Mouse (Mus musculus) T-cell, adult 2 months (primary cell): ENCODE results near the gene Mapk10.
"Not testable (repeated sequence)": the region's sequence is repeated elsewhere in the genome, so short reads cannot be mapped to it uniquely, and the experiment has no call there.

ENCODE experiments used
- DNase-seq: peaks from one replicate; pipeline ENCODE4 v3.0.0; 2022; ENCODE audit warnings: low spot score

The Mapk10 gene

DNA sequence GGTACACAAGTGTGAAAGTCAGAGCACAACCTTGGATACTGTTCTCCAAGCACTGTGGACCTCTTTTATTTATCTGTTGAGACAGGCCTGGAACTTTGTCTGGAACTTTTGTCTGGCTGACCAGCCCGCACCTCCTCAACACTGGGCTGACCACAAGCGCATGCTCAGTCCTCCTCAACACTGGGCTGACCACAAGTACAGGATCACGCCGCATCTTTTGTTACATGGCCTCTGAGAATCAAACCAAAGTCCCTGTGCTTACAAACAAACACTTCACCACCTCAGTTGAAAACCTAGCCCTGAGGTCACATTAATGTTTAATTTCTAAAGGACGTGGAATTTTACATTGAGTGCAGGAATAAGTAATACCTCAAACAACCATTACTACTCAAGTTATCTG is 246.7 kb downstream of the Mapk10 start:
- DNase-seq, result no peak

DNA sequence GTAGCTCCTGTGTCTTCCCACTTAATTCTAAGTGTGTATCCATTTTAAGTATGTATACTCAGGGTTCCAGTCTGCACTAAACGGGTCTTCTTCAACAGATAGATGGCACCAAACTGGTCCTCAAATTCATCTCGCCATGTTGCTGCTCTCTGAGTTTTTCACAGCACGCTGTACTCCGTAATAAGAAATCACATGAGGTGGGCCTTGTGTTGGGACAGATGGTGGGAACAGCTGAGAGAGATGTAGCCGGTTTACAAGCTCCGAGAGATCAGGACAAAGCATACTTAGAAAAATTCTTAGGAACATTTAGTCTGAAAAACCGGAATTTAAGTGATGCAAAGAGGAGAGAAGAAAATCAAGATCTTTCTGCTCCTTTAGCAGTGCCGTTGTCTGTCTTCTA is 257.7 kb downstream of the Mapk10 start:
- DNase-seq, result no peak

DNA sequence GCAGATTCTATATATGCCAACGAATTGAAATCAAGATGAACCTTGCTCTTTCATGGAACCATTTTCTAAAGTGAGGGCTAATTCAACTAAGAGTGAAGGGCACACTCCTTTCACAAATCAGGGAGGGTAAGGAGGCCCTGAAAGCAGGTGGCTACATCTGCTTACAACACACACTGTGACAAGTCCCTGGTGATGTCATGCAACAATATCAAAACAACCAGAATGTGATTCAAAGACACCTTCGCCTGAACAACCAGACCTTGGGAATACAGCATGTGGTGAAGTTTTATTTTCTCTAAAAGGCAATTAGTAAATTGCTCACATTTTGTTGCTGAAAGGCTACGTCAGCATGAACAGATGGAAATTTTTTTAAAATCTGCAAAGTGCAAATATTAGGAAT is 258.2 kb downstream of the Mapk10 start:
- DNase-seq, result no peak

DNA sequence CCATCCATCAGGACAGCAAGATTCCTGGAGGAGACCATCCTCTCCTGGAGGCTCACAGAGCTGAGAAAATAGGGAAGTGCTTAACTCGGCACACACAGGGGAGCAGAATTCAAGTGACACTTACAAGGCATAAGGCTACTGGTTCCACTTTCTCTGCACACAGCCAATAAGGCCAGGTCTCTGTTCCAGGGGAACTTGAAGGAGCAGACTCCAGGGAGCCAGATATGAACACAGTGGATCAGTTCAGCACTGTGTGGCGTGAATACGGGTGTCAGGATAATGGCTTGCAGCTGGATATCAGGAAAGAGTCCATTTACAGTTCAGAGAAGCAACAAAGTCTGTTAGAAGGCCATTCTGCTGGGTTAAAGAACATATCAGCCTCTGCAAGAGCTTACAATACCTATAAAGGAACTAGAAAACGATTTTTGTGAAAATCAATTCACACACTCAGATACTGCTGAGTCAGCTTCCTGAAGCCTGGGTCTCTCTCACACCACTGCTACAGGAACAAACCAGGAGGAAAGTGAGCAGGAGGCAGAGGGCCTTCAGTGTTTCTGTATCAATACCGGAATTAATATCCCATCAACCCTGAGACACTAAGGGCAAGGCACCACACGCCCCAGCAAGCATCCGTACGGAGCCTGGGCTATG is 263.9 kb downstream of the Mapk10 start:
- no peak for DNase-seq

DNA sequence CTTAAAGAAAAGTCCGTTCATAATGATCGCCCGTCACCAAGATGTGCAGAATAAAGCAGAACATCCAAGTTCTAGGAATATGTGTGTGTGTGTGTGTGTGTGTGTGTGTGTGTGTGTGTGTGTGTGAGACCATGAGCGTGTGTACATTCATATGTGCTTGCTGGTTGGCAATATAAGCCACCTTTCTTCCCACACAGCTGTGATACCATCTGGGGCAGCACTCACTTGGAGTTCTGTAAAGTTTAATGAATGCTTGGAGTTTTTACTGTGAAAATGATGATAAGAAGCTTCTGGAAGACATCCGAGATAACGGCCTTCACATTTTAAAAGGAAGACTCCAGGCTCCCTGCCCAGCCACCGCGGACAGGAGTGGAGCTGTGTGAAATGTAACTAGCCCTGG is 264.5 kb downstream of the Mapk10 start:
- no peak for DNase-seq

DNA sequence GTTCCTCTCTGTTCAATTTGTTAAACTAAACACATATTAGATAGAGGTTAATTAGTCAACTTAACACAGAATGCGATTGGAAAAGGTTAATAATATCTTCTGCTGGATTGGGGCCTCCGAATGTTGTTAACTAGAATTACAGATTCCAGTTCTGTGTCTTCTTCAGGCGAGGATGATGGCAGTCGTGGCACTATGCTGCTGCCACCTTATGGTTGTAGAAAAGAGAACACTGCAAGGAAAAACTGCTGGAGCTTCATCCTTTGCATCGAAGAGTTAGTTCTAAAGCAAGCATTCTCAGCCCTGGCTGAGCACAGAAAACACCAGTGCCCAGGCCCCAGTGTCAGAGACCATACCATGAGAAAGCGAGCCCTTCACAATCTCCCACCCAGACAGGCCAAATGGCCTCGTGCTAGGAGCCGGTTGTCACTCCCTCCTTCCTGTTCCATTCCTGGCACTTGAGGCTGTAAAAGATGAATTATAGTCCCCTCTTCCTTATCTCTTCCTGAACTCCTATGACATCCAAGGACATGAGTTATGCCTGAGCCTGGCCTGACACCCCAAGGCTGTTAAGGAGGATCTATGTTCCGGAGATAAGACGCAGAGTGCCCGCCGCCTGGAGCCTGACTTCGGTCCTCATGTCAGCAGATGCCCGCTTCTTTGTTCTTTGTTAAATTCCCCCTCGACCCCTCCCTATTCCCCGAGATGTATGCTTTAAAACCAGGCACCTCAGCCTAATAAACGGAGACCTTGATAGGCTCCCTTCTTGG is 267.1 kb downstream of the Mapk10 start:
- DNase-seq, result not testable (repeated sequence)

DNA sequence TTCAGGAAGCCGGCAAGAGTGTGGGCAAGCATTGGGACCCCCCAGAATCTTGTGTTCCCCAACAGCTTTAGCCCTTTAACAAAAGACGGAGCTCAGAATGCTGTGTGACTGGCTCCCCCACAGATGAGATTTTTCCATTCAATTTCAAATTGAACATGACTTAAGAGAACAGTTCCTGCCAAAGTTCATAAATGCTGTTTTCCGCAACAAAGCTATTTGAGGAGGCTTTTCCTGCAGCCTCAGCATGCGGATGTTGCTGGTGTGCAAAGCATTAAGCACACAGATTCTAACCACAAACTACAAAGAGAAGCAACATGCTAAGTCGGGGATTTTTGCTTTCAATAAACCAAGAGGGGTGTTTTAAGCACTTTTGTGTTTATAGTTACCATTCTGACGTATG is 281.0 kb downstream of the Mapk10 start:
- no peak for DNase-seq

DNA sequence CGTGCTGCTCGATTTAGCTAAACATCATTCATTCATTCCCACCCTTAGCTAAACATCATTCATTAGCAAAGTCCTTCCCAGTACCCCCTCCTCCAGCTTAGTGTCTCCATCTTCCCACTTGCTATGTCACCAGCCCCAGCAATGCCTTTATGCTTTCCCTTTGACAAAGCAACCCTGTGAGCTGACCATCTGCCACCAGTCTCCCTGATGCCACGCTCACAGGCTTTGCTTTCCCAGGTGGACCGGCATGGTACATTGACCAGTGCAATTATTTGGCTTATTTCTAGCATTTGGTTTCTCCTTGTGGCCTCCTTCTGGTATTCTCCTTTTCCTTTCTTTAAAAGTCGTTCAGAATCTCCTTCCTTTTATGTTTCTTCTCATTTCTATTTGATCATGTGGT is 284.3 kb downstream of the Mapk10 start:
- DNase-seq, result no peak

DNA sequence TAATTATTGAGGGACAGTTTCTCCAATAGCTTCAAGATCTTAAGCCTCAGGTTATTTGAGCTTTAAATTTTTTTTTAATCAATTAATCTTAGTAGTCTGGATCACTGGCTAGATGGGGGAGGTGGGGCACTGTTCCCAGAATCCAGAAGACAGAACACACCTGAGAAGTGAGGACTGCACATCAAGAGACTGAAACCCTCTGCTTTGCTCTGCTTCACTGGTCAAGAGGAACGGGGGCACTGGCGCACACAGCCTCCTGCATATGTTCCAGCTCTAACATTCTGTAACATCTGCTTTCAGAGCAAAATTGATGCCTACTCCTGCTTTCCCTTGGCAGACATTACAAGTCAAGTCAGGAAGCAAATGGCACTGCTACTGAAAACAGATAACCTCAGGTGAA is 290.9 kb downstream of the Mapk10 start:
- DNase-seq, result no peak

DNA sequence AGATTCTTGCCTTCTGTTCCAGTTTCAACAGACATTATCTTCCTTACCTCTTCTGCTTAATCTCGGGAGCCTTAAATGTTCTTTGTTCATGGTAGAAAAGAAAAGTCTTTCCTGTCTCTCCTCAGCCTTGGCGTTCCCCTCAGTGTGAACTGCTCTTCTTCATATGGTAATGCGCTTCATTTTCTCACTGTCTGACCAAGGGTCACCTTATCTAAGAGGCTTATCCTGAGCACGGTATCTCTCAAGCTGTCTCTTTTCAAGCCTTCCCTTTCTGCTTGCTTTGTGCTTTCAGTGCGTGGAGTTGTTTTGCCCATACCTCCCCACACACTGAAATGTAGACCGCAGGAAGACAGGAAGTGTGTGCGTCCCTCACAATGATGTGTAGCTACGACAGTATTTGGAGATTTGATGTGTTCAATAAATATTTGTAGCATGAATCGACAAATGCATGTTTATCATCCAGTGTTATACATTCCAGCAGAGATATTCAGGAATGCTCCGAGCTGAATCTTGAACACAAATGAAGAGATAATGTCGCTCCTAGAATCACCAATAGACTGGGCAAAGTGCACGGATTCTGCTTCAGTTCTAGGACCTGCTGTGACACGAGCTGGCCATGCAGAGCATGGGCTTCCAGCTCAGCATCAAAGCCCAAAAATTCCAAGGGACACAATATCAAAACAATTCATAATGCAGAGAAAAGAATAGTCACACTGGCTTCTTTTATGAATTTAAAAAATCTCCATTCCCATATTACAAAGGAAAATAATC is 305.5 kb downstream of the Mapk10 start:
- no peak for DNase-seq

DNA sequence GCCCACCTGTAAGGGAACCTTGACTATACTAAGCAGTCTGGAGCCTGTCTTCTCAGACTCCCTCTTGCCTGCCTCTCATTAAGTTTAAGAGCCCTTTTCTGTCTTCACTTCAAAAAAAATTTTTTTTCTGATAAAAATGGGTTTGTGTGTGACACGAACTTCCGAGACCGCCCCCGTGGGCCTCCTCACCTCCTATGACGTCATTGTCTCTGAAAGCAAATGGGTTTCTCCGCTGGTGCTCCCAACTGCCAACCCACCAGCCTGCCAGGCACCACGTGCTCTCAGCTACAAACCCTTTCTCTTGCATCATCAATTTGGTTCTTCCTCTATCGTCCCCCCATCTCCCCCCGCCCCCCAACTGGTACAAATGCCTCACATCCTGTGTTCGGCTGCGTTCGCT is 307.1 kb downstream of the Mapk10 start:
- no peak for DNase-seq

DNA sequence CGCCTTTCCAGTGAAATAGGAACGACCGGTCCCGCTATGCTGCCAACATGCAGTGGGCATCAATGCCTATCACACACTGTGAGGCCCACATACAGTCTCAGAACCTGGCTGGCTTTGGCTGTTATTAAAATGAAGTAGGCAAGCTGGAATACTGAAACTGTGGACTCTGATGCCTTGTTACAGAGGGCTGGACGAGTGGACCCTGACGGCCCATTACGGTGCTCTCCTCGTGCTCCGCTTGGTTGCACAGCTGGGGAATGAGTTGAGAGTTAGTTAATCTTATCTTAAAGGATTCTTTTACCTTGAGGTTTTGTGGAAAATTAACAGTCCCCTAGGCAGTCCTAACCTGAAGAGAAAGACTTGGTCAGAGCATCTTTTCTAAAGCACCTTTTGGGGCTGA is 307.6 kb downstream of the Mapk10 start:
- DNase-seq, result no peak

DNA sequence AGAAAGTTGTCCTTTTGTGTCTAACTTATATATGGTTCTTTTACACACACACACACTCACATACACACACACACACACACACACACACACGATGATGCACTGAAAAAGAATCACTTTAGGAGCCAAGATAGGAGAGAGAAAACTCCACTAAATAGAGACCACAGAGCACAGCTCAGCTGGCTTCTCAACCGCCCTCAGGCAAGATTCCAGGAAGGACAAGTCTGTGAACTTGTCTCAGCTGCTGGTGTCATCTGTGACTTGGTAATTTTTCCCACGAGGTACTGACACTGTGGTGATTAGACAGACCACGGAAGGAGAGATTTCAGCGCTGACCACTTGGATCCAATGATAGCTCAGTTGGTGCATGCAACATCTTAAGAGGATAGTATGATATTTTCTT is 310.0 kb downstream of the Mapk10 start:
- no peak for DNase-seq

DNA sequence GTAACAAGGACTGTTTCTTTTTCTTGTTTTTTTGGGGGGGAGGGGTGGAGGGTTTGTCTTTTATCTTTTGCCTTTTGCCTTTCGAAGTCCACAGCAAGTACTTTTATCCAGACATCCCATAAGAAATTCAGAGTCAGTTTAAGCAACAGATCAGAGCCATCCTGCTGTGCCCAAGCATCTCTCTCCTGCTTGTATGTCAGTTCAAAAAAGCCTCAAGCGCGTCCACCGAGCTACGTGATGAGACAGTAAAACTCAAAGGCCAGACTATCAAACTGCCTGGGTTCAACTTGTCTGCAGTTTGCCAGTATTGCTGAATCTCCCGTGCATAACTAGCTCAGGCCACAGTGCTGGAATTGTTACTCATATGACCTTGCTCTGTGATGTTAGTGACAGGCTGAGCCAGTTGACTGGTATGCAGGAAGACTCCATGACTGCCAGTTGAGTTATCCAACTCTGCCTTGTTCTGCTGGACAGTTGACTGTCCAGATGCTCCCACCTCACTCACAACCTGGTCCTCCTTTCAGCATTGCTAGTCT is 311.4 kb downstream of the Mapk10 start:
- DNase-seq, result no peak

DNA sequence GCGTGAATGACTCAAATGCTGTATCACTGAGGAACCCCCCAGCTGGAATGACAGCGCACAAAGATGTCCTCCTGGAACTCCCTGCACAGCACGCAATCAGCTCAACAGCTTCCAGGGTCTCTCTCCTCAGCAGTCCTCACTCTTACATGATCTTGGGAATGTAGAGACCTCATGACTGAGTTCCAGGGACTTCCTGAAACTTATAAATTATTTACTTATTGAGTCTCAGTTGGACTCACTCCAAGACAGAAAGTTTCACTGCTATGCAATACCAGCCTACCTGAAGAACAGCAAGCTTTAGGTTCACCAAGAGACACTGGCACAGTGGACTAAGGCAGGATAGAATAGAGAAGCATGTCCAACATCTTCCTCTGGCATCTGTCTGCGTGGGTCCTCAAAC is 312.8 kb downstream of the Mapk10 start:
- no peak for DNase-seq

DNA sequence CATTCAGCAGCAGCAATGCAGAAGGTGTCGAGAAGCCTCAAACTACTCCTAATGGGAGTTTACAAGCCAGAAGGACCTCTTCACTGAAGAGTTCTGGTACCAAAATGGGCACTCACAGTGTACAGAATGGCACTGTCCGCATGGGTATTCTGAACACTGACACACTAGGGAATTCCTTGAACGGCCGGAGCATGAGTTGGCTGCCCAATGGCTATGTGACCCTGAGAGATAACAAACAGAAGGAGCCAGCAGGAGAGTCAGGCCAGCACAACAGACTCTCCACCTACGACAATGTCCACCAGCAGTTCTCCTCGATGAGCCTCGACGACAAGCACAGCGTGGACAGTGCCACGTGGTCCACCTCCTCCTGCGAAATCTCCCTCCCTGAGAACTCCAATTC is 318.9 kb downstream of the Mapk10 start:
- no peak for DNase-seq

DNA sequence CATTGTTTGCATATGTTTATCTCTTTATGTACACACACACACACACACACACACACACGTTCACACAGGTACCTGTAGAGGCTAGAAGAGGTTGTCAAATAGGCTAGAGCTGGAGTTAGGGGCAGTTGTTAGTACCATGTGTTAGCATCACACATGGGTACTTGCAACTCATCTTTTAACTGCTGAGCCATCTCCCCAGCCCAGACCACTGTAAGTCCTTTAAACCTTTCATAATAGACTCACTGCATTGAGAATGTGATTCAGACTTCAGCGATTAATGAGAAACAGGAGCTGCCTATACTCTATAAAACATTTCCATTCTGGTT is 322.0 kb downstream of the Mapk10 start:
- no peak for DNase-seq

DNA sequence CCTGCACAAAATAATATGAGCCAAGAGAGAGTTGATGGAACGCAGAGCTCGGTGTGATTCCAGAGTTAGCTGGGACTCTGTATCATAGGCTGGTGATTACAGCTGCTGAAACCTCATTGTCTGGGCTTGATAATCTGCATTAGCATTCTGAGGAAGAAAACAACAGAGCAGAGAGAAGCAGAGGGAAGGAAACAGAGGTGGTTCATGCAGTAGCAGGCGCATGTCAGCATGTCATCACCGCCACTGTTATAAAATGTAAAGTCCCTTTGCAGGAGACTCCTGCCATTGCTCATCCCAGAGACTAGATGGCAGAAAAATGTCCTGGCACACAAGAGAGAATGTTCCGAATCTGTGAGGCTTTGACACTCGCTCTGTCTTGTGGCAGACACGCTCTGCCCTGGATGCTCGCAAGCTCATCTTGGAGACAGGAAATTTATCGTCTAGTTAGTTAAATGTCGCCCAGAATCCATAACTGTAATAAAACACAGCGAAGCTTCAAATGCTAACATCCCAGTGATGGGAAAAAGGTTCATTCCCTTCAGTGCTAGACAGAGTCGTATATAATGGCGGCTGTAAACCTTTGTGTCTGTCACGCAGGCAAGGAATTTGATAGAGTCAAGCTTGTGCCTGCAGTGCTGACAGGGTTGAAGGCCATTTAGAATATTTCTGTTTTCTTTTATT is 322.5 kb downstream of the Mapk10 start:
- DNase-seq, result no peak

DNA sequence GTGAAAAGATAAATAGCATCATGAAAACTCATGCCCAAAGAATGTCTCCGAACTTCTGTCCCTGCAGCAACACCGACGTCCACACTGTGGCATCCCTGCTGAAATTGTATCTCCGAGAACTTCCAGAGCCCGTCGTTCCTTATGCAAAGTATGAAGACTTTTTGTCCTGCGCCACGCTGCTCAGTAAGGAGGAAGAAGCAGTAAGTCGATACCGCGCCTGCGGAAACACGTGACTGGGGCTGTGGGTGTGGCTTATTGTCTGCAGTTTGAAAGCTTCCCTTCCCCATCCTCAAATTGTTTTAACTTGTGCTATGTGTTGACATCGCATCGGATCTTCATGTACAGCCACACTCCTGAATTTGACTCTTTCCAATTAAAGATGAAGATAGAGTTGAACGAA is 335.5 kb downstream of the Mapk10 start:
- DNase-seq, result no peak

DNA sequence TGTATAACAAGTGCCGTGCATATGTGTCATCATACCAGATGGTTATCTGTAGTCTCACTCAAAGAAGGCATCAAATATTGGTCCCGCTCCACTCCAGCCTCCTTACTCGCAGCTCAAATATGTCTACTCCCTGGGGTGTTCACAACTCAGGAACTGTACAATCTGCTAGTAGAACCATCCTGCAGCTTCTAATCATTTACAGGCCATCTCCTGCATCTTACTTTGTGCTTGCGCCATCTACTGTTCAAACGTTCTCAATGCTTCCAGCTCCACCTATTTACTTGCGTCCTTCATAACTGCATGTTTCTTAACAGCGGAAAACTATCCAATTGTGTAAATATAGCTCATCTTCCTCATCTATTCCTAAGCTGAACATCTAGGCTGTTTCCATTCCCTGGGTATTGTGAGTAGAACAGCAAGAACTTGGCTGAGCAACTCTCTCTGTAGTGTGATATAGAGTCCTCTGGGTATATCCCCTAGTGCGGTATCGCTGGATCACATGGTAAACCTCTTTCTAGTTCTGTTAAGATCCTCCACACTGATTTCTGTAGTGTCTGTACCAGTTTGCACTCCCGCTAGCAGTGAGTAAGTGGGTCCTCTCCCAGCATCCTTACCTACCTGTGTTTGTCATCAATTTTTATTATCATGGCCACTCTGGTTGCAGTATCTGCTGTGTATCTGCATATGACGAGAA is 336.4 kb downstream of the Mapk10 start:
- DNase-seq, result no peak

DNA sequence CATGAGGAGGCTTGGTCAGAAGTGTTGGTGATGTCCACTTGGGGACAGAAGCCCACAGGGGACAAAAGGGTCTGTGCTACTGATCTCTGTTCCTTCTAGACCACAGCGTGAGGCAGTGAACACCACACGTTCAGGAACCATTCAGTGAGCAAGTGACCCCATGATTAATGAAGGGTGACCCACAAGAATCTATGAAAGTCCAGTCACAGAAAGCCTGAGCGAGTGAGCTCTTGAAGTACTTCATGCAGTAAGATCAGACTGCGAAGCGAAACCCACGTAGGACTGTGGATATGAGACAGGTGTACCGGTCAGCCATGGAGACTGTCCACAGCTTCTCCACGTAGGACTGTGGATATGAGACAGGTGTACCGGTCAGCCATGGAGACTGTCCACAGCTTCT is 338.1 kb downstream of the Mapk10 start:
- not testable (repeated sequence) for DNase-seq

DNA sequence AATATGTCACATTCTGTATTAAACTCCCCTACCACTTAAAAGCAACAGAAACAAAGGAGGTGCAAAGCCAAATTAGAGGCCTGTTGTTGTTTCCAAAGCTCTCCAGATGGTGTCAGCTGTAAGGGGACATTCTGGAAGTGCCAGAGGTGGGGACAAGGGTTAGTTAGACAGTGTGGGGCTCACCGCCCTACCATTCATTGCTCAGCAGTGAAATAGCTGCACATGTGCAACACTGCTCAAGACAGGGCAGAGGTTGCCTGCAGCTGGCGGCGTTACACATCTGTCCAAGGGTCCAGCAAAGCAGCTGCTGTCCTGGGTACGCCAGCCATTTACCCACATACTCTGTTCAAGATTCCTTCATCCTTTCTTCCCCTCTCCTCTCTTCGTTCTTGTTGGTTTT is 342.9 kb downstream of the Mapk10 start:
- DNase-seq, result no peak
